Mouse (Mus musculus) hindlimb bud, embryonic 11.5 days (tissue): Measurements from ENCODE around the gene 4921504E06Rik.
A peak's percentile ranks its signal among the peaks of the same experiment; 100 is the strongest.

ENCODE experiments used
- DNase-seq: peaks from one replicate; pipeline ENCODE4 v3.0.0-alpha.2; 2012; ENCODE audit warnings: low read depth, low spot score; ENCODE audit errors: extremely low spot score

4921504E06Rik gene

DNA sequence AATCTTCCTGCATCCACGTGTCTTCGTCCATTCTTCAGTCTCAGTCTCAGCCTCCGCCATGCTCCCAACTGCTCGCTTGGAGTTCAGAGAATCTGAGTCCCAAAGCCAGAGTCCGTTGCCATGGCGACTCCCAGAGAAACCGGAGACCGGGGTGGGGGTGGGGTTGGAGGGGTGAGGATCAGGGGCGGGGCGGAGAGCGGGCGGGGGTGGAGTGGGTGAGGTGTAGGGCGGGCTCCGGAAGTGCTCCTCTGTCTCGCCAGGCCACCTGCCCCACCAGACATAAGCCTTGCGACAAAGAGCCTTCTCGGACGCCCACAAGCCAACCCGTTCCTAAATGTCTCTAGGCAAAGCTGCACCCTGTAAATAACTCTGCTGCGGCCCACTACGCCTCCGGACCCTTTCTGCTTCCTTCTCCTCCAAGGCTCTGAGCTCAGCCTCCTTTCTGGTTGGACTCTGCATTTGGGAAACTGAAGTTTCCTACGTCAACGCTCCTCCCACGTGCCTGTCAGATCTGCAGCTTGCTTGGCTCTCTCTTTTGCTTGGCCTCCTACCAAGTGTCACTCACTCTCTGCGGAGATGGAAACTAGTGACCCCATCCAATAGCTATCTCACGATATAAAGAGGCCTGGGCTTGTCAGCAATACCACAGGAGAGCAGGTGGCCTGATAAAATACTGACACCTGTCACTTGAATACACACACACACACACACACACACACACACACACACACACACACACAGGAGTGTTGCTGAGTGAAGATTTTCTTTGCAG, at the start of gene 4921504E06Rik:
Gene 4921504E06Rik, minus strand, starts transcription at position 94 of the 772 bp plus-strand sequence.
- DNase-seq = peak; percentile 69

DNA sequence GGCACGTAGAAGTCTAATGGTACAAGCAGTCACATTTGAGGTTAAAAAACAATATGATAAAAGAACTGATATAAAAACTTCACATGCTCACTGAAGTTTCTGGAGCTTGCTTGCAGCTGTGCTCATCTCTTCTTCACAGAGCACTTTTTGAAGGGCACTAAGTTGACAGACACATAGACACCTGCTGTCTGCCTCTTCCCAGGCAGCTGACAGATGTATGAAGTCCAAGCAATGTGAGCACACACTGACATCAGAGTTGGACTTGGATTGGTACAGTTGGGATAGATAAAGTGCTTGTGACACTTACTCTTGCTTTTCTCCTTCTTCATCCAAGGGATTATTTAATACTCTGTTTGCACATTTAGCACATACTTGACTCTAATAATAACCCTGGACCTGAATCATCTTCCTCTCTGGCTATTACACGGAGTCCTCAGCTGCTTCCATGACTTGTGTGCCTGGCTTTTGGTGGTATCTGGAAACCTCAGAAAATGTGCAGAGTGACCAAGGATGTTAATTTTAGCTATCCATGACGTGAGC, 47.7 kb upstream of the 4921504E06Rik start:
- no peak for DNase-seq

DNA sequence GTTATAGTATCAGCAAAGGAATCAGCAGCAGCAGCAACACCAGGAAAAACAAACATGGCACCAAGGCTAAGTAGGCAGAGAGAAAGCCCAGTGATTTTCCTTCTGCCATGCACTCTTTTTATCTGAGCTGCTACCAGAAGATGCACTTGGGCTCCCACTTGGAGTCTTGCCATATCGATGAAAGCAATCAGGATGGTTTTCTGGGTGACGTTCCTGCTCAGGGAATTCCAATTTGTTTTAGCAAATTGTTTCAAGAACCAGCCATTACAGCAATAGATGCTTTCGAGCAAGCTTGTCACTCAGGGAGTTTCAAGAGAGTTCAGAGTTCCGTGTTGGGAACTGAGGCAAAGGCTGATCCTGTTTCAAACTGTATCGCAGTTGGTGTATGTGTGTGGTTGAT, 47.1 kb upstream of the 4921504E06Rik start:
- DNase-seq = no peak

DNA sequence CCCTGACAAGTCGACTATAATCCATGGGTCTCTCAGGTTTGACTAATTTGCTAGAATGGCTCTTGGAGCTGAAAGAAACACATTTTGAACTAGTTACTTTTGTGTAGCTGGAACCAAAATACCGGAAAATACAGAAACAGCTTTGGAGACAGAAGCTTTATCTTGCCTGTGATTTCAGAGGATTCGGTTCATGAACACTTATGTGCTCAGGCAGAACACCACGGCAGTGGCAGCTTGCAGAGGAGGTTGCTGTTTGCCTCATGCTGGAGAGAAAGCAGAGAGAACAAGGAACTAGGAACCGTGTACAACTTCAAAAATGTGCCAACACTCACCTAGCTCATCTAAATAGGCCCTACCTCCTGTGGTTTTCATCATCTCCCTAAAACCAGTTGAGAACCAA, 46.1 kb upstream of the 4921504E06Rik start:
- DNase-seq = no peak

DNA sequence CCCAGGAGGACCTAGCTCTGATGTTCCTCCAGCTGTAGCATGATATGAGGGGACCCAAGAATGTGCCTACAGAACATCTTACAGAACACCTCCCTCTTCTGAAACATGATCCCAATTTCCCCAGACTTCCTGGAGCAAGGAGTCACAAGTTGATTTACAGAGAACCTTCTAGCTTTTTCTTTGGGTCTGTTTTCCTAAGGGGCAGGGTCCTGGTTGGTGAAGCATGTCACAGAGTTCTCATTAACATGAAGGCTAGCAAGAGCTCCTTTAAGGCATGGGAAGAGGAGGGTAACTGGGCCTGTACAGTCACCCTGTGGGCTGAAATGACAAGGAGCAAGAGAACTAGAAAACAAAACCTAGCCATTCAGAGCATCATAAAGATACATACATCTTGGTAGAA, 43.3 kb upstream of the 4921504E06Rik start:
- DNase-seq = no peak

DNA sequence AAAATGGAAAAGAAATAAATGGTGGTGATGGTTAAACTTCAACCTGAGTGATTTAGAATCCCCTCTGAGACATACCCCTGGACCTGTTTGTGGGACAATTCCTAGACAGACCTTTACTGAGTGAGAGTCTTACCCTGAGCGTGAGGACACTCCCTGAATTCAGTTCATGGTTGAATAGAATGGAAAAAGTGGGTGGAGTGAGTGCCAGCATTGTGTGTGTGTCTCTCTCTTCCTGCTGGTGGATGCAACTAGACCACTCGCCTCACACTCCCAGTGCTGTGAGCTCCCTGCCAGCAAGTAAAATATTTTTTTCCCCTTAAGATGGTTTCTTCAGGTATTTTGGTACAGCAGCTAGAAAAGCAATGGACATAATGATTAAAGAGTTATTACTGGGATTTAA, 42.7 kb upstream of the 4921504E06Rik start:
- DNase-seq = no peak

DNA sequence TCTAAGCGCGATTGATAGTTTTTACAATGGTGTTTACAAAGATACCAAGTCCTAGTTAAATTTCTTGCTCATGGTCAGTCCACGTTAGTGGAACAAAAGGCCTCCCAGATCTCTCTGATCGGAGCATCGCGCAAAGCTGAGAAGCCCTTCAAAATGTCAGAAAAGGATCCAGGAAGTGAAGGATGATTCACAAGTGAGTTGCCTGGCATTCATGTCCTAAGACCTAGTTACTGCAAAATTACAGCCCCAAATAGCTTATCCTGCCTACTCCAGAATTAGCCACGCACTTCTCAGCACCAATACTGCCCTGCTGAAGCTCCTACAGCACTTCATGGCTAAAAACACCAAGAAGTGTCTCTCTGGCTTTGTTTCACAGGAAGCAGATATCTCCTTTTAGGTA, 41.1 kb upstream of the 4921504E06Rik start:
- no peak for DNase-seq

DNA sequence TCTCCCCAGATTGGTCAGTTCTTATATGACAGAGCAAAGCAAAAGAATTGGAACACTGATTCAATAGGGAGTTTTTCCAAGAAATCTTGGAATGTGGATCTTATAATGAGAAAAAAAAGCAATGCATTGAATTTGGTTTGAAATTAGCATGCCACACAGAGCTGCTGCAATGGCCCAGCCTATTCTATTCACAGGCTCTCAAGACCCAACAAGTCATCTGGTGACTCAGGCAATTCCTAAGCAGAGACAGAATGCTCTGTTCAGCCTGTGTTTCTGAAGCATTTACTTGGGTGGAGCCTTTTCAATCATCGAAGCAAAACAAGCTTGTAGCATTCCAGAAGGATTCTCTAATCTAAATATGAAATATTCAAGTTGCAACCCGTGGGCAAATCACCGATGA, 26.1 kb upstream of the 4921504E06Rik start:
- DNase-seq = no peak

DNA sequence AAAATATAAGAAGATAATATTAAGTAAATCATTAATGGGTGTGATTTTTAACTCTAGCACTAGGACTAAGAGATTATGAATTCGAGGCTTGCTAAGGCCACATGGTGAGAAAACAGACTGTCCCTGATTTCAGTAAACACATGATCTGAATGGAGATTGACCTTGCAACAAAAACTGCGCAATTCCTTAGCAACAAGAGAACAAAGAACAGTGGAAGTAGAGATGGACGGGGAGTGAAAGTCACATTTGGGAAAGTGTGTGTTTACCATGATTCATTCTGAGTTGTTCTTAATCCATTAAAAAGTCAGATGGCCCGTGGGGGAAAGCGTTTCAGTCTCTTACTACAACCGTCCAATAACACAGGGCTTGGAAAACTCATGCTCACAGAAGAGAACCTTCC, 25.5 kb upstream of the 4921504E06Rik start:
- no peak for DNase-seq

DNA sequence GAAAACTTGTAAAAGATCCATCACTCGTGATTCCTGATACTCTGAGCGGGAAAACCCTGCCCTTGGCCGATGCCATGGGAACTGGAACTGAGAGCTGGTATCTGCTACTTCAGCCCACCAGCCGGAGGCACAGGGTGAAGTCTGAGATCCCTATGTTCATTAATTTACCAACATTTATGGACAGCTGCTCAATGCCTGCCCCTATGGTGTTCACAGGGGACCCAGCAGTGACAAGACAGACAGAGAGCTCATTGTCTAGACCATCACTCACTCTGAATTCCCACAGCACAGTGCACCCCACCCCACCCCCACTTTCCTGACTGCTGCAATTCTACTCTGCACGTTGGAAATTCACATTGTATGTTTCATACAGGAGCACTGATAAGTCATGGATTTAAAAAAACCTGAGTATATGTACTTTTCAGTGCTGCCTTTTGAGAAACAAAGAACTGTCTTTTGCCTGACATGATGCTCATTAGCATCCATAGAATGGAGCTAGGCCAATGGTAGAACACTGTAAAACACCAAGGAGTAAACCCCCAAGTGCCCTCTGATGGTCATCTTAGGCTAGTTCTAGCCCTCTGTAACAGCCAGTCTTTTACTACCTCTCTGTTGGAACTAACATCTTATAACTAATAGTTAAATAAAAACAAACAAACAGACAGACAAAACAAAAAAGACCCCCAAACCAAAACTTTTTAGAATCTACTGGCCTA, 8.6 kb upstream of the 4921504E06Rik start:
- DNase-seq = no peak

DNA sequence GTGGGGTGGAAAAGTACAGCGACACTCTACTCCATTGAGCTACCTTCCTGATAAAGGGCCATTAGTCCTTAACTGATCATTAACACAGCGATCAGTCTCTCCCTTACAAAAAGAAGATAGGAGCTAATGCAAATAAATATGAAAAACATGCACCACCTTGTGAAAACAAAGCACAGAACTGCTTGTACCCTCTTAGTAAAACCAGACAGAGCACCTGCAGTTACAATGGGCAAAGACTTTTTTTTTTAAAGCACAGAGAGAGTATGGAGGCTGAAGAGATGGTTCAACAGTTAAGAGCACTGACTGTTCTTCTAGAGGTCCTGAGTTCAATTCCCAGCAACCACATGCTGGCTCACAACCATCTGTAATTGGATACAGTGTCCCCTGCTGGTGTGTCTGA, 6.9 kb upstream of the 4921504E06Rik start:
- no peak for DNase-seq

DNA sequence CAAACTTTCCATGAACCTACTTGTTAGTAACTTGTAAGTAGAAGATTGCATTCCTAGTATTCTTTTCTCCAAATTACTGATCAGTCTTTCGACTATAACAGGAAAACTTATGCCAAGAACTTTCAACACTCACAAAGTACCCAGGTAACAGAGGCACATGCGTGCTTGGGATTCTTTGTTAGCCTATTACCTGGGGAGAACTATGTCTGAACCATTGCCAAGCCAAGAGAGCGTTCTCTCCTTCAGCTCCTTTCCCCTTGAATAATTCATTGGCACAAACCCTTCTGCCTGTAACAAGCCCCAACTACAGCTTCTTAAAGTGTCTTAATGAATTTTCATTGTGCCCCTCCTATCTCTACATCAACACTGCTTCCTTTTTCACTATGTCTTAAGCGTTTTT, 6.4 kb upstream of the 4921504E06Rik start:
- no peak for DNase-seq

DNA sequence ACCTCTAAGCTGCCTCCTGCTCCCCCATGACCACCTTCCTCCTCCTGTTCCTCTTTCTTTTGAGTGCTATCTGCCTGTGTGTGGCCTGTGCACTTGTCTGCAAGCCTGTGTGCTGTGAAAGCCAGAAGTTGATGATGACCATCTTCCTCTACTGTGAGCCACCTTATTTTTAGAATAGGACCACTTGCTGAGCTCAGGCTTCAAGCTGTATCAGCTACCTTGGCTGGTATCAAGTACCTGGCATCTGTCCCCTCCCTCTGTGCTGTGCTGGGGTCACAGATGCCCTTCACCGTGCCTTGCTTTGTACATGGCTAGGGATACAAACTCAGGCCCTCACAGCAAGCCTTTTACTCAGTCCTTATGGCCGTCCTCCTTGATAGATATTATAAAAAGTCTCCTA, 2.3 kb downstream of the 4921504E06Rik start:
- no peak for DNase-seq

DNA sequence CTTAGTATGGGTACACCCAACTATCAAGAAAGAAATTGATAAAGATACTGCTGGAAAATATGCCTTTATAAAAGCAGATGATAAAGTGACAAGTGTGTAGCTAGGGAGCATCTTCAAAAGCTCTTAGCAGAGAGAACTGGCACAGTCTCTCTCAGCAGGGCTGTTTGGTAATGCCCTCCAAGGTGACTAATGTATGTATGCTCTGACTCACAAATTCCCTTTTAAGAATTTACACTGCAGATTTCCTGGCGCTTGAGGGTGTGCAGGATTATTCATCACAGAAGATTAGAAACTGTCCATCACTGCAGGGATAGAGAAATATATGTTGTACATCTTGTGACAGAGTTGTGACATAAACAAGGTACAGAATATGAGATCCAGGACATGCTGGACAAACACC, 12.8 kb downstream of the 4921504E06Rik start:
- DNase-seq = no peak

DNA sequence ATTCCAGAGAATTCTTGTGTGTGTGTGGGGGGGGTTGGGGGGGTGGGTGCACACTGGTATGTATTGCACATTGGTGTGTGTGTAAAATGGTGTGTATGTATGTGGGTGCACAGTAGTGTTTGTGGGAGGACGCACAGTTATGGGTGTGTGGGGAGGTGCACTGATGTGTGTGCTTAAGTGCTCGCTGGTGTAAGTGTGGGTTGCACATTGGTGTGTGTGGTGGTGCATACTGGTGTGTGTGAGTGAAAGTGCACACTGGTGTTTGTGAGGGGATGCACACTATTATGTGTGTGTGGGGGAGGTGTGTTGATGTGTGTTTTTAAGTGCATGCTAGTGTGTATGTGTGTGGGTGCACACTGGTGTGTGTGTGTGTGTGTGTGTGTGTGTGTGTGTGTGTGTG, 24.3 kb downstream of the 4921504E06Rik start:
- no peak for DNase-seq

DNA sequence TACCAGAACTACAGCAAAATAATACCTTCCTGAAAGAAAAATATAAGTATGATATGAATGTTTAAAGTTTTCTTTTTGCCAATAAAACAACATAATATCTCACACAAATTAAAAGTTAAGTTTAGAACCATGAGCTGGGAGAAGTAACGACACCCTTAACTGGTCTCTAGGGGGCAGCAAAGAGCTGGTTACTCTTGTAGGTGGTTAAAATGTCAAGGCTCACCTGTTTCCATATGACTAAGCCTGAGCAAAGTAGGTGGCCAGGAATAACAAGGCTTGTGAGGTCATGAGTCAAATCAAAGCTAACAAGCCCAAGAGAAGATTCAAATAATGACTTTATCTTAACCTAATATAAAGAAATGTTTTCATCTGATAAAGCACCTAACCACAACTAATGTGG, 24.9 kb downstream of the 4921504E06Rik start:
- peak; percentile 69 for DNase-seq

DNA sequence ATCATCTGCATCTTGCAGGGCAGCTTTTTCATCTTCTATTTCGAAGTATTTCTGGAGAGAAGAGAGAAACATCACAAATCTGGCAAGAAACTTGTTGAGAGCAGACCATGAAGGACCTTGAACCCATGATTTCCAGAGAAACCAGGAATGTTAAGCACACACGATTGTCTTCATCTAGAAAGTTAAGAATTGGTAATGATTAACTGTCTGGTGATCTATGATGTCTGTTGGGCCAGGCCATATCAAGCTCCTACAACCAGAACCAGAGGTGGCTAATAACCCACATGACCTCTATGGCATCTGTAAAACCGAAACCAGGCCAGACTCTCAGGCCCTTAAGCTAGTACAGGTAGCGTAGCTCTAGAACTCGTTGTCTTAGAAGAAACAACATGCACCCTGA, 29.6 kb downstream of the 4921504E06Rik start:
- no peak for DNase-seq

DNA sequence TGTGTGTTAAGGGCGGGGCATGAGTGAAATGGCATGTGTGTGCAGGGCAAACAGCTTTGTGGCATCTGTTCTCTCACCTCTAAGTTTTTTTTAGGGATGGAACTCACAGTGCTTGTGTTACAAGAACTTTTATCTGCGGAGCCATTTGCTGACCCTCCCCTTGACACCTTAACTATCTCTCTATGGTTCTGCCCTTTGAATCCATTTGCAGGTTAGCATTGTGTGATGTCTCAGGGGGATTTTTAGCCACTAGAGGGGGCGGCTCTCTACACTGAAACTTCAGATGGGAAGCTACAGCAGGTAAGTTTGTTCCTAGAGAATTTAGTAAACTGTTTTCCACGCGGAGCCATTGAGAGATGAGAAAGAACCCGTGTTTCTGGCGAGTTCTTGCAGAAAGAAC, 32.1 kb downstream of the 4921504E06Rik start:
- no peak for DNase-seq

DNA sequence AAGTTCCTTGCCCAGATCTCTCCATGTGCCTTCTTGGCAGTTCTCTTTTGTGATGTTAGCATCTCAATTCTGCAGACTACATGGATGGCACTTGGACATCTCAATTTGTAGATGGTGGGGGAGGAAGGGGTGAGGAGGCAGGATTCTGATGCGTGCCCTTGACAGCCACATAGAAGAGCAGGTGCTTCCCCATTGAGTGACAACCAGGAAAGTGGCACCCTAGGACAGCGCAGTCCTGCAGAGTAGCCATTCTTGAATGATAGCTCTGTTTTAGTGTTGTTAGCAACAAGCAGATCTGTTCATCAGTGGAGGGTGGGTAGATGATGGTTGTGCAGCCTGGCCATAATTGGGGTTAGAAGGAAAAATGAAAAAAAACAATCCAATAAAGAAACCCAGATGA, 33.1 kb downstream of the 4921504E06Rik start:
- DNase-seq = no peak

DNA sequence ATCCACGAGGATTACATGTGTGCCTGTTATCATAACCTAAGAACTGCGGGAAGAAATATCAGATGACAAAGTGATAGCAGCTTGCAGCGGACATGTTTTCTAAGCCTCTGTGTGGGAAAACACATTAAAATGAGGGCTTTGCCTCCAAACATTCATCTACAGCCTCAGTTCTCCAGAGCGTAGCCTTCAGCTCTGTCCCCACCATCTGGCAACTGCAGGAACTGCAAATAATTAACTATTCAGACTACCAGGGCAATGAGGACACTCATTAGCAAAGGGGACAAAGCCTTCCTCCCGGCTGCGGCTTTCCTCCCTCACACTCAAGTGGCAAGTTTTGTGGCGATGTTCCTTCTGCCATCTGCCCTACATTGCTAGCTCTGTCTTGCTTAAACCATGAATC, 33.9 kb downstream of the 4921504E06Rik start:
- peak; percentile 60 for DNase-seq

DNA sequence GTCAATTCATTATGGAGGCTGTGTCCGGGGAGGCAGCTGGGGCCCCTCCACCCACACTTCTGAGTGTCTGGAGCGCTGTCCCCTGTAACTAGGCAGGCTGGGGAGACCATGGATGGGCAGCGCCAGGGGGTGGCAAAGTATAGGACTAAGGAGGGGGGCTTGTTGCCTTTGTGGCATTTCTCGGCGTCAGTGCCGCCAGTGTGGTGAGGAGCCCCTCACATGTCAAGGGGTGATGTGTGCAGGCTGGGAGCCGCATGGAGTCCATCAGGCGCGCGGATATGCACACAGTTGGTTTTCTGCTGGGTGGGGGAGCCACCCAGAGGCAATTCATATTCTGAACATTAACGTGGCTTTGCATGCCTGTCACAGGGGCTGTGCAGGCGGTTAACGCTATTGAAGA, 35.8 kb downstream of the 4921504E06Rik start:
- no peak for DNase-seq

DNA sequence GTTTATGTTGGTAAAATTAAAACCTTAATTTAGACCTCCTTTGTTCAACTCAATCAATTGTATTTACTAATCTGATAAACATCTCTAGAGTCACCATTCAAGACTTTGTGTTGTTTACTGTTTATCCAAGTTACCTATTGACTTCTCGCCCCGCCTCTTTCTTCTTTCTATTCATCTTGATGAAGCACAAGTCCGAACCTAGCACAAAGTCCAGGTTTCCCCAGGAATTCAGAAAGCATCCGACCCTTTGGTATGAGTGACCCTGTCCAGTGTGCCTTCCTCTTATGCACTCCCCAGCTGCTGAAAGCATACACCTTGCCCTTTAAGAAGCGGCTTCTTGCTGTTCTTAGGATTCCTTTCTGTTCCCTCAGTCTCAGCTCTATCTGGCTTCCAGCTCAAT, 41.3 kb downstream of the 4921504E06Rik start:
- no peak for DNase-seq
